Mouse (Mus musculus) lung, embryonic 14.5 days (tissue): ENCODE results near the gene Zfp398. TPM values are rescaled to one million over a fixed set of nuclear protein-coding genes. Genes with fewer than 3 reads are reported as not detected.

Experiments
- ATAC-seq: fragments of 200-750 bp; cut with Nextera tagmentation; 2 replicates; pipeline ENCODE4 v1.8.0; 2017; ENCODE audit warnings: mild to moderate bottlenecking, moderate TSS enrichment, moderate library complexity; ENCODE audit not compliant: insufficient read depth
- DNase-seq: peaks from one replicate; pipeline ENCODE4 v3.0.0-alpha.2; 2015
- H3K27ac ChIP-seq: fragments of 300-500 bp; sonication (generic); 2 replicates; pipeline ENCODE4 v1.5.1; 2014; ENCODE audit warnings: low read depth, mild to moderate bottlenecking, moderate library complexity
- H3K27me3 ChIP-seq: fragments of 300-500 bp; sonication (generic); 2 replicates; pipeline ENCODE4 v1.6.1; 2014; ENCODE audit warnings: low read length, control low read depth; ENCODE audit not compliant: insufficient read depth
- H3K36me3 ChIP-seq: fragments of 300-500 bp; sonication (generic); 2 replicates; pipeline ENCODE4 v1.6.1; 2014; ENCODE audit warnings: control low read depth; ENCODE audit not compliant: insufficient read depth
- H3K4me1 ChIP-seq: fragments of 300-500 bp; sonication (generic); 2 replicates; pipeline ENCODE4 v1.6.1; 2014; ENCODE audit warnings: antibody characterized with exemption, control low read depth; ENCODE audit not compliant: insufficient read depth
- H3K4me2 ChIP-seq: fragments of 300-500 bp; sonication (generic); 2 replicates; pipeline ENCODE4 v1.6.1; 2014; ENCODE audit warnings: mild to moderate bottlenecking
- H3K4me3 ChIP-seq: fragments of 300-500 bp; sonication (generic); 2 replicates; pipeline ENCODE4 v1.5.1; 2014; ENCODE audit warnings: low read depth, low read length
- H3K9ac ChIP-seq: fragments of 300-500 bp; sonication (generic); 2 replicates; pipeline ENCODE4 v1.6.1; 2014
- H3K9me3 ChIP-seq: fragments of 300-500 bp; sonication (generic); 2 replicates; pipeline ENCODE4 v1.6.1; 2016; ENCODE audit warnings: low read depth, low read length, control low read depth
- CTCF ChIP-seq: IDR thresholded peaks from 2 replicates; pipeline ENCODE4 v1.5.1; 2016; ENCODE audit warnings: antibody characterized with exemption, low read depth
- WGBS: fragments of 180-500 bp; shearing (Covaris S2); extraction: QIAGEN DNeasy Blood & Tissue Kit; methylation state at CpG from one replicate; pipeline ENCODE4 v1.1.7; 2014; 5-methylcytosine and 5-hydroxymethylcytosine counted together
- polyA plus RNA-seq: library from polyadenylated mRNA; unstranded; fragments of >200 nt; fragmentation: Nextera tagmentation; extraction: Ambion mirVana; gene quantifications from 2 replicates; pipeline ENCODE4 v1.2.1, GENCODE M21; 2014

The Zfp398 gene
- polyA plus RNA-seq, 1 experiment from 2014 or later = 10.6 TPM

GRCm38 (mm10) chr6:47899416-47899815, 64.0 kb downstream of the Zfp398 start:
- no peak overlapping the region for H3K4me2 ChIP-seq
- DNase-seq = no peak
- no peaks in the 10 kb centered on the region for H3K4me1 ChIP-seq
- H3K4me3 ChIP-seq = no peak overlapping the region
- peaks cover 66% of the 10 kb centered on the region for H3K36me3 ChIP-seq
- no peaks in the 10 kb centered on the region; the same call in 1 of the 2 replicates for H3K9me3 ChIP-seq
- H3K9ac ChIP-seq = no peak overlapping the region
- H3K27me3 ChIP-seq = no peaks in the 10 kb centered on the region
- no peak for TF ChIP-seq CTCF
- no peak for ATAC-seq
- no peak overlapping the region for H3K27ac ChIP-seq
- 92% methylated on average over 6 of the region's 6 CpGs for WGBS

GRCm38 (mm10) chr6:47903587-47903986, 68.1 kb downstream of the Zfp398 start:
- H3K27ac ChIP-seq = no peak overlapping the region
- 80% methylated on average over 4 of the region's 4 CpGs for WGBS
- no peaks in the 10 kb centered on the region for H3K27me3 ChIP-seq
- H3K9ac ChIP-seq = no peak overlapping the region
- no peak overlapping the region for H3K4me2 ChIP-seq
- H3K36me3 ChIP-seq = peaks cover 85% of the 10 kb centered on the region
- no peaks in the 10 kb centered on the region; the same call in 1 of the 2 replicates for H3K9me3 ChIP-seq
- ATAC-seq (no peak), DNase-seq (no peak)
- H3K4me3 ChIP-seq = no peak overlapping the region
- no peak for TF ChIP-seq CTCF
- no peaks in the 10 kb centered on the region for H3K4me1 ChIP-seq

GRCm38 (mm10) chr6:47904361-47904760, 68.9 kb downstream of the Zfp398 start:
- Histone ChIP-seq H3K36me3 (peaks cover 77% of the 10 kb centered on the region), H3K4me1 (no peaks in the 10 kb centered on the region), H3K4me3 (no peak overlapping the region), H3K27me3 (no peaks in the 10 kb centered on the region), H3K9ac (no peak overlapping the region), H3K4me2 (no peak overlapping the region), H3K27ac (no peak overlapping the region), H3K9me3 (no peaks in the 10 kb centered on the region; the same call in 1 of the 2 replicates)
- no peak for DNase-seq
- no peak for TF ChIP-seq CTCF
- ATAC-seq = no peak
- 59% methylated on average over 19 of the region's 19 CpGs for WGBS

- WGBS = 71% methylated on average over 44 of the region's 44 CpGs
- no peak for TF ChIP-seq CTCF
- DNase-seq = no peak
Measured at GRCm38 (mm10) chr6:47904917-47905695, 69.6 kb downstream of the Zfp398 start.

GRCm38 (mm10) chr6:47906326-47906725, 70.9 kb downstream of the Zfp398 start:
- DNase-seq = no peak
- H3K27me3 ChIP-seq = no peaks in the 10 kb centered on the region
- 97% methylated on average over 5 of the region's 5 CpGs for WGBS

More at GRCm38 (mm10) chr6:47904917-47905695, 69.6 kb downstream of the Zfp398 start:
- Histone ChIP-seq H3K36me3 (peaks cover 71% of the 10 kb centered on the region), H3K27ac (no peak overlapping the region), H3K4me2 (no peak overlapping the region), H3K4me1 (no peaks in the 10 kb centered on the region), H3K9me3 (no peaks in the 10 kb centered on the region; the same call in 1 of the 2 replicates), H3K27me3 (no peaks in the 10 kb centered on the region), H3K9ac (no peak overlapping the region), H3K4me3 (no peak overlapping the region)
- no peak for ATAC-seq

GRCm38 (mm10) chr6:47909007-47909406, 73.5 kb downstream of the Zfp398 start:
- H3K36me3 ChIP-seq = peaks cover 36% of the 10 kb centered on the region
- H3K4me1 ChIP-seq = no peaks in the 10 kb centered on the region
- H3K27me3 ChIP-seq = no peaks in the 10 kb centered on the region
- DNase-seq = no peak
- H3K9me3 ChIP-seq = no peaks in the 10 kb centered on the region; the same call in 1 of the 2 replicates
- no peak overlapping the region for H3K9ac ChIP-seq
- no peak overlapping the region for H3K4me2 ChIP-seq
- ATAC-seq = no peak
- no peak for TF ChIP-seq CTCF
- H3K4me3 ChIP-seq = no peak overlapping the region
- 81% methylated on average over 1 of the region's 1 CpGs for WGBS
- no peak overlapping the region for H3K27ac ChIP-seq

More at GRCm38 (mm10) chr6:47906326-47906725, 70.9 kb downstream of the Zfp398 start:
- no peak for ATAC-seq
- H3K36me3 ChIP-seq = peaks cover 59% of the 10 kb centered on the region
- no peak overlapping the region for H3K4me3 ChIP-seq
- no peak overlapping the region for H3K4me2 ChIP-seq
- no peak for TF ChIP-seq CTCF
- no peak overlapping the region for H3K27ac ChIP-seq
- no peaks in the 10 kb centered on the region; the same call in 1 of the 2 replicates for H3K9me3 ChIP-seq
- no peaks in the 10 kb centered on the region for H3K4me1 ChIP-seq
- H3K9ac ChIP-seq = no peak overlapping the region

- Histone ChIP-seq H3K36me3 (peaks cover 10% of the 10 kb centered on the region; the same call in 1 of the 2 replicates), H3K27ac (no peak overlapping the region), H3K4me3 (no peak overlapping the region), H3K27me3 (no peaks in the 10 kb centered on the region), H3K9ac (no peak overlapping the region), H3K4me2 (no peak overlapping the region), H3K4me1 (no peaks in the 10 kb centered on the region), H3K9me3 (no peaks in the 10 kb centered on the region)
- no peak for ATAC-seq
- no peak for TF ChIP-seq CTCF
- DNase-seq = no peak
- WGBS = 48% methylated on average over 1 of the region's 1 CpGs
Measured at GRCm38 (mm10) chr6:47911650-47912049, 76.2 kb downstream of the Zfp398 start.
